Mouse (Mus musculus): Measurements from ENCODE around the gene Trim72. TPM values are rescaled to one million over a fixed set of nuclear protein-coding genes. Genes with fewer than 3 reads are reported as not detected.
"Not testable (repeated sequence)": the region's sequence is repeated elsewhere in the genome, so short reads cannot be mapped to it uniquely, and the experiment has no call there.

Gene Trim72
- total RNA-seq, 1 experiment from 2014 or later, result not detected

DNA sequence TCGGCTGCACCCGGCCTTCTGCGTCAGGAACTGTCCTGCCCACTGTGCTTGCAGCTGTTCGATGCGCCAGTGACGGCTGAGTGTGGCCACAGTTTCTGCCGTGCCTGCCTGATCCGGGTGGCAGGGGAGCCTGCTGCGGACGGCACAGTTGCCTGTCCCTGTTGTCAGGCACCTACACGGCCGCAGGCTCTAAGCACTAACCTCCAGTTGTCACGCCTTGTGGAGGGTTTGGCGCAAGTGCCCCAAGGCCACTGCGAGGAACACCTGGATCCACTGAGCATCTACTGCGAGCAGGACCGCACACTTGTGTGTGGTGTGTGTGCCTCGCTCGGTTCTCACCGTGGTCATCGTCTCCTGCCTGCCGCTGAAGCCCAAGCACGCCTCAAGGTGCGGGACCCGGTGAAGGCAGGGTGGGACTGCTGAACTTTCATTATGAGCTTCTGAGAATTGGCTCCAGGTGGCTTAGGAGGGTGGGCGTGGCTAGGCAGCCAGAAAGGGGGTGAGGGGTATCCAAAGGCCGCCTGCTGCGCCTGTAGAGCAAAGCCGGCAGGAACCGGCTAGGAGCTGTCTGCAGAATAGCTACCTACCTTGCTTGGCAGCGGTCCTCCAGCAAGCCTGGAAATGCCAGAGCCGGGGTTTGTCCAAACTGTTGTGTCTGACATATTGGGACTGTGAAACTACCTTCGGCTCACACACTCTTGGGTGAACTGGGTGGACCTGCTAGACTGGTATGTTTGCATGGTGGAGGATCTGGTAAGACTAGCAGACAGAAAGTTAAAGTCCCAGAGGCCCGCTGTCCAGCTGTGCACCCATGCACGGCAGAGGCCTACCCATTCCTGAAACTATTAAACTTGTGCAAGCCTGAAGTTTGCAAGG lies 976 bp downstream of the Trim72 start:
- ATAC-seq (replicated peaks; ENCODE audit: low read depth, poor library complexity, severe bottlenecking), result peak; percentile 31

DNA sequence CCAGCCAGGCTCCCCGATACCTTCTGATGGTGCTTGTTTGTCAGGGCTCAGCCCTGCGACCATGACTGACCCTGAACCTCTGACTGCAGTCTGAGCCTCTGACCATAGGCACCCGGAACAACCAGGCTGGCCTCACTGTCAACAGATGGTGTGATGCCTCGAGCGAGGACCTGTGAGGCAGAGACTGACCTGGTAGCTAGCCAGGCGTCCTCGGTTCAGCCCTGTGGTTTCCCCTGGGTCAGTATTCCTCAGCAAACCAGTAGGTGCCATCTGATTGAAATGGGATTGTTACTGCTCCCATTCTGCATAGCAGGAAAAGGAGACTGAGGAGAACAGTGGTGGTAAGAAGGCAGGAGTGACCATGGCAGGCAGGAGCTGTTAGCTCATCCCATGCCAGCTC lies 2.4 kb downstream of the Trim72 start:
- ATAC-seq (replicated peaks; ENCODE audit: low read depth, poor library complexity, severe bottlenecking), result no peak

DNA sequence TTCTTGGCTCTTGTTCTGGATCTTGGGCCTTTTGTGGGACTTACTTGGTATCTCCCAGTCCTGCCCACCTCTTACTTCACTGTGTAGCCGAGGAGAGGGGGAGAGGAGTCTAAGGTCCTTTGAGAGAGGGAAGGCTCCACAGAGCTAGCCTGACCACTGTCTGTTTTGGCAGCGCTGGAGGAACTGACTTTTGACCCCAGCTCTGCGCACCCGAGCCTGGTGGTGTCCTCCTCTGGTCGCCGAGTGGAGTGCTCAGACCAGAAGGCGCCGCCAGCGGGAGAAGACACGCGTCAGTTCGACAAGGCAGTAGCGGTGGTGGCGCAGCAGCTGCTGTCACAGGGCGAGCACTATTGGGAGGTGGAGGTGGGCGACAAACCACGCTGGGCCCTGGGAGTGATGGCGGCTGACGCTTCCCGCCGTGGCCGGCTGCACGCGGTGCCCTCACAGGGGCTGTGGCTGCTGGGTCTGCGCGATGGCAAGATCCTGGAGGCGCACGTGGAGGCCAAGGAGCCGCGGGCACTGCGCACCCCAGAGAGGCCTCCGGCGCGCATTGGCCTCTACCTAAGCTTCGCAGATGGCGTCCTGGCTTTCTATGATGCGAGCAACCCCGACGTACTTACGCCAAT lies 6.1 kb downstream of the Trim72 start:
- no peak for ATAC-seq (replicated peaks; ENCODE audit: low read depth, poor library complexity, severe bottlenecking)

DNA sequence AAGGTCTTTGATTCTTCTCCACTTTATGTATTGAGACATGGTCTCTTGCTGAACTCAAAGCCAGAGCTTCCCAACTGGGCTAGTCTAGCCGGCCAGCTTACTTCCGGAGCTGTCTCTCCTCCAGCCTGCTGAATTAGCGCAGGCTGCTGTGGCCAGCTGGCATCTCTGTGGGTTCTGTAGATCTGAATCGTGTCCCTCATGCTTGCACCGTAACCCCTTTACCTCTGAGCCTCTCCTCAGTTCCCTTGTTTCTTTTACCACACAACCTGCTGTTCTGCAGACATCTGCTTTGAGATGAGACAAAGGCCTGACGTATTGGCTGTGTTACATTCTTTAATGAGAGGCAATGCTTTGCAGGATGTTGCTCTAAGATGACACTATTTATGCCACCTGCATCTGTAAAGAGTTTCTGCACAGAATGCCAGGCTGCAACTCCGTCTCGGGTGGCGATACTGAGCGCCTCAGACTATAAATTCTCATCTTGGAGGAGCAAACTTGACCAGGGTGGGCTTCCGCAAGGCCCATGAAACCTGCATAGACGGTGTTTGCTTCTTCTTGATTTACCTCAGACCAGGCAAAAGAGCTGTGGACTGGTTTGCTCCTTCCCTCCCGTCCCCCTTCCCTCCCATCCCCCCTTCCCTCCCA lies 8.5 kb downstream of the Trim72 start:
- no peak for ATAC-seq (replicated peaks; ENCODE audit: low read depth, poor library complexity, severe bottlenecking)

DNA sequence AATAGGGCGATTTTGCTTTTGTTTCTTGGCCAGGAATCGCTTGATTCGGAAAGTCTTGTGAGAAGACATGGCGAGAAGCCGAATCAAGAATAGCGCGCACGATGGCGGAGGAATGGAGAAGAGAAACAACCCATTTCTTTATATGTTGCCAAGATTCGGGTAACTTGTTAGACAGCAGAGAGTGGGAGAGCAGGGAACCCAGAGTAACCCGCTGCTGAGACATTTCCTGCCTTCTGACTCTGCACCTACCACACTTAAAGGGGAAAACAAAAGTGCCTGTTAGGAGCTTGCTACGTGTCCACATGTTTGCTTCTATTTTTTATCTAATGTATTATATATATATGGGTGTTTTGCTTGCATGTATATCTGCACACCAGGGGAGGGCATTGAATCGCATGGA lies 9.4 kb downstream of the Trim72 start:
- no peak for ATAC-seq (replicated peaks; ENCODE audit: low read depth, poor library complexity, severe bottlenecking)

DNA sequence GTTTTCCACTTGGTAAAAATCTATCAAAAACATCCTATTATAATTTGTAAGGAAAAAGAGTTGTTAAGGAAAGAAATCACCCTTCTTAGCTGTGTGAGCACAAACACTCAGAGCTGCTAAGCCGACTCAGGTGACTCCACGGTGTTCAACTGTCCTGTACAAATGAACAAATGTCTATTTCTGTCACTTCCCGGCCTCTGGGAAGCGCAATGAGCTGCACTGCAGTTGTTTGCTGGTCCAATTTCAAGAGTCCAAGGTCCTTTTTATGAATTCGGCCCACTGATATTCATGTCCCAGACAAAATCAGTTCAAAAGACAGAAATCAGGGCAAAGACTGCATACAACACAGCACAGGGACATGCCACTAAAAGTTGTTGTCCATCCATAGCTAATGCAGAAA lies 12.4 kb downstream of the Trim72 start:
- ATAC-seq (replicated peaks; ENCODE audit: low read depth, poor library complexity, severe bottlenecking), result not testable (repeated sequence)

DNA sequence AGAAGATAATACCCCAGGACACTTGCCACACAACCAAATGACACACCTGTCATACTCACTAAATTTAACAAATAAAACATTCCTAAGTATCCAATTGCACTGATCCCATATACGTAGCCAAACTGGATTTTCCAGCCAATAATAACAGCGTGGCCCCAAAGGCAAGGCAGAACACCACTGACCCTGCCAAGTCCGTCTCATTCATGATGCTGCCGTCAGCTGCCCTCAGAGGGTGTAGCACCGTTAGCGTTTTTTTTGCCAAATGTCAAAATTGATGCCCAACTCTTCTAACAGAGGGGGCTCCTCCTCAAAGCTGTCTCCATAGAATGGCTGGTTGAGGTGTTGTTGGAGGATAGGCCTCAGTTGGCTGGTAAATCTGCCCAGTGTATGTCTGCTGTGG lies 12.9 kb downstream of the Trim72 start:
- ATAC-seq (replicated peaks; ENCODE audit: low read depth, poor library complexity, severe bottlenecking), result no peak

DNA sequence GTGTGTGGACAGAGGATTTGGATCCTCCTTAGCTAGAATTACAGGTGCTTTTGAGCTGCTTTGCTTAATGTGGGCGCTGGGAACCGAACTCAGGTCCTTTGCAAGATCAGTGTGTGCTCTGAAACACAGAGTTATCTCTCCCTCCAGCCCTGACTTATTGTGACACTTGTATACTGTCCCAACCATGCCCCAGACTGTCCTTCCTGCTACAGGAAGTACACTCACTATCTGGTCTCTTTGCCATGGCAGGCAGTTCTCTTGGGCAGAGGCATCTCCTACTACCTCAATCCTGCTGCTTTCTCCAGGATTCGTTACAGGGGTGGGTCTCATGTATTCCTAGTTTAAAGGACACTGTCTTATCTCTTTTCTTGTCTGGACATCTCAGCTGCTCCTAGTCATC lies 14.5 kb downstream of the Trim72 start:
- no peak for ATAC-seq (replicated peaks; ENCODE audit: low read depth, poor library complexity, severe bottlenecking)

DNA sequence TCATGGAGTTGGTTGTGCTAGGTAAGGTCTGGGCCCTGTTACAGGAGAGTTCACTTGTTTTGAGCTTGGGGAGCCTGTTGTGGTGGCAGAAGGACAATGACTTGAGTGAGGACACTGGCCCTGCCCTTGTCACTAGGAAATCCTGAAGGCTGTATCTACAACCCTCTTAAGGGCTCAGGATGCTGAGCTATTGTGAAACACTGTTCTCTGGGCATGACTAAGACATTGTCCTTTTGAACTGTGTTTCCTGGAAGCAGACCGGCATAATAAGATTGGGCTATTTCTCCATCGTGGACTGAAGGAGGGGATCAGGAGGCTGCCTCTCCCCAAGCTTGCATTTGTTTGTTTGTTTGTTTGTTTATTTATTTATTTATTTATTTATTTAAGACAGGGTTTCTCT lies 15.4 kb downstream of the Trim72 start:
- no peak for ATAC-seq (replicated peaks; ENCODE audit: low read depth, poor library complexity, severe bottlenecking)

DNA sequence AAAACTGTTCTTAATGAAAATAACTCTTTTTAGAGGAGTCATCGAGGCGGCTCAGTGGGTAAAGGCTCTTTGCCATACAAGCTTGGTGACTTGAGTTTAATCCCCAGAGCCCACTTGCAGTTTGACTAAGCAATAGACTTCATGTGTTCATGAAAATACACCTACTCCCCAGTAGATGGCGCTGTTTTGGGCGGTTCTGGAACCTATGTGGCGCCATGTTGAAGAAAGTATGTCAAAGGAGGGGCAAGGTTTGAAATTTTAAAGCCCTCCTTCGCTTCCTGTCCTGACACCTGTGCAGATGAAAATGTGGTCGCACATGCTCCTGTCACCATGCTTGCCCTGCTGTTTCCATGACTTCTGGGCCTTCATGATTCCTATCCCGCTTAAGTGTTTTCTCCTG lies 19.2 kb downstream of the Trim72 start:
- no peak for ATAC-seq (replicated peaks; ENCODE audit: low read depth, poor library complexity, severe bottlenecking)

DNA sequence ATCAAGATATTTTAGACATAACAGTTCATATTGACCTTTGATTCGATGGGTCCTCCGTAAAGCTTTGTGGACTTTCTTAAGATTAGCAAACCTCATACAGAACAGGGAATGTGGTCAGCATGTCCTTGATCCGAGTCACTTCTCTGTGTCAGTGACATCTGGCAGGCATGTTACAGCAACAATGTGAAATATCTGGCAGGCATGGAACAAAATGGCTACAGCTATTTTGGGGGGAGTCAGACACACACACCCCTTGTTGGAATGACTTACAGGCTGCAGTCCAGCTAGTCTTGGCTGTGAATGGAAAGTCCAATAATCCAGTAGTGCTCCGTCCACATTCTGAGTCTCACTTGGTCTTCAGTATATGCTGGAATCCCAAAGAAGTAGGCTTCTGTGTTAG lies 19.8 kb downstream of the Trim72 start:
- ATAC-seq (replicated peaks; ENCODE audit: low read depth, poor library complexity, severe bottlenecking), result no peak

DNA sequence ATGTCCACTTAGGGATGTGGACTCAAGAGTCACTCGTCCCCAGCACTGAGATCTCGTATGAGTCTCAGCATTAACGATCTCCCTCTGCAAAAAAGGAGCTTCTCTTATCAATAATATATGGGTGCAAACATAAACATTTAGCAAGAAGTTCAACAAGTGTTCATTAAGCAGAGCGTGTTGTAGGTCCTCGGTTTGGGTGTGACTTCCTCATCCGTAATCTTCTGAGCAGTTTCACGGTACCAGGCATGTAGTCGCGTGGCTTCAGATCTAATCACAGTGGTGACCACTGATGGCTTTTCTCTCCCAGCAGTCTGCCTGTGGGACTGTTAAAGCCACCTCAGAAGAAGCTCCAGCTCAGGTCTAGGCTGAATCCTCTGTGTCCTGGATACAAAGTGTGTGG lies 20.6 kb downstream of the Trim72 start:
- ATAC-seq (replicated peaks; ENCODE audit: low read depth, poor library complexity, severe bottlenecking), result no peak

DNA sequence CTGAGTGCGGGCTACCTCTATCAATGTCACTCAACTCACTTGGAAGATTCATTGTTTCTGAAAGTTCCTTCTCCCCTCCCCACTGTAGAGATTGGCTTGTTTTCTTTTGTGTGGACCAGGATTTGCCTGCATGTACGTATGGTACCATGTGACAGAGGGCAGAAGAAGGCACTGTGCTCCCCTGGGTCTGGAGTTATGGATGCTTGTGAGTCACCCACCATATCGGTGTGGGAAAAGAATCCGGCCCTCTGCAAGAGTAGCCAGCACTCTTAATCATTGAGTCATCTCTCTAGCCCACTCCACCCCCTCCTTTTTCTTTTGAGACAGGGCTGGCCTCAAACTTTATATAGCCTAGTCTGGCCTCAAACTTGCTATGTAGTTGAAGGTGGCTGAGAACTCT lies 21.2 kb downstream of the Trim72 start:
- no peak for ATAC-seq (replicated peaks; ENCODE audit: low read depth, poor library complexity, severe bottlenecking)

DNA sequence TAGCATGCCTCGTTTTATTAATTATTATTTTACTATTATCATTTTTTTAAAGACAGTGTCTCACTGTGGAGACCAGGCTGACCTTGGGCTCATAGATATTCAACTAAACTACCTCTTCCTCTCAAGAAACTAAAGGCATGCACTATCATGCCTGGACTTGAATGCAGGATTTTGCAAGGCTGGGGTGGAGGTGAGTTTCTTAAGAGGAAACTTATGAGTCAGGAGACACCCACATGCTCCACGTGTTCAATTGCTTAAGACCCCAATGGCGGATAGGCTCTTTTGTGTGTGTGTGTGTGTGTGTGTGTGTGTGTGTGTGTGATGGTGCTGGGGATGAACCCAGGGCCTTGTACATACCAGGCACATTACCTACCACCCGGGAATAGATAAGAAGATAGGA lies 21.6 kb downstream of the Trim72 start:
- ATAC-seq (replicated peaks; ENCODE audit: low read depth, poor library complexity, severe bottlenecking), result no peak

DNA sequence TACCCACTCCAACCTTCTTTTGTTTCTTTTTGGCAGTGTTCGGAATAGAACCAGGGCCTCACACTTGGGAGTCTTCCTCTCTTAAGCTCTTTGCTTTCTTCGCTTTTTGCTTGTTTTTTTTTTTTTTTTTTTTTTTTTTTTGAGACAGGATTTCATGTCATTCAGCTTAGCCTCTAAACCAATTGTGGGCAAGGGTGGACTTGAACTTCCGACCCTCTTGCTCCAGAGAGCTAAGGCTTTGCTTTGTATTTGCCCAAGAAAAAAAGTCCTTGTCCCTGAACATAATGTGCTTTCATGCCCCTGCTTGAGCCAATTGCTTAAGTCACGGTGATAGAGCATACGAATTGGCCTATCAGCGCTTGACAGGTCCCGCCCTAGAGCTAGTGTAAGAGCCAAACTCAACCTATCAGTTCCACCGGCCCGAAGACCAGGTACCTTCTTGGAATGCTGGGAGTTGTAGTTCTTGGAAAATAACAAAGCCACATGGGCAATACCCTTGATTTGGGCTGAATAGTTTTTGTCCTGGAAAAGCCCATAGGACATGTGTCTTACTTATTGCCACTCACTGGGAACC lies 27.7 kb downstream of the Trim72 start:
- ATAC-seq (replicated peaks; ENCODE audit: low read depth, poor library complexity, severe bottlenecking), result peak; percentile 52; the same call in 1 of the 2 replicates

DNA sequence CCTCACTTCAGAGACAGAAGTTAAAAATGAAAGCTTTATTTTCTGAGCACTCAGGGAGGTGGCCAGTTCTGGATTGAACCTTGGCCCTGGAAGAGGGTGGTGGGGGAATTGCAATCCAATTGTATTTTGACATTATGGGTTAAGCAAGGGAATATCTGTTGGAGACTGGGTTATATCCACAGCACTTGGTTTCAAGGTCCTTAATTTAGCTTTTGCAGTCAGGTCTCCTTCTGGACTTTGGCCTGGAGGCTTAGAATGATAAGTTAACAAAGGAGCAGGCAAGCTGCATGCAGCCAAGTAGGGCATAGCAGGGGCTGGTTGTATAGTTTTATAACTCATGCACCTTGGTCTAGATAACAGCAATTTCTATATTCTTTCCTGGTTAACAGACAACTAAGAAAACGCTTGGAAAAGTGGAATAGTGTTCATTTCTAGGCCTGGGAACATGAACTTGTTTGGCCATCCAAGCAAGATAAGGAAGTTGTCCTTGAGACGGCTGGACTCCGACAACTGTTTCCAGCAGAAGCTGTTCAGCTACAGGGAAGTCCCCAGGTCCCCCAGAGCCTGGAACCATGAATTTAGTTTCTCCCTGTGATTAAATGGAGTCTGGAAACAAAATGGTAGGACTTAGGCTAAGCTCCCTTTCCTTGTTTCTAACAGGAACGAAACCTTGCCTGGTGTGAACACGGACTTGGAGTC lies 28.7 kb downstream of the Trim72 start:
- no peak for ATAC-seq (replicated peaks; ENCODE audit: low read depth, poor library complexity, severe bottlenecking)

DNA sequence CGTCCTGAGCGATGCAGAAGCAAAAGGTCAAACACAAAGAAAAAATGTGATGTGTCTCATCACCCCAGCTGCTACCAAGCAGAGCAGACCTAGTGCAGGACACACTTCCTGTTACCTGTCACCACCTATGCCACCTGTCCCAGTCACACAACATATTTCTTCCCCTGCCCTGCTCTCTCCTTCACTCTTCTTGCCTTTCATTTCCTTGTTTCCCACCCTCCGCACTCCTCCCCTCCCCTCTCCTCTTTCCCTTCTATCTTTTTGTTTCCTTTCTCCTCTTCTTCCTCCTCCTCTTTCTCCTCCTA lies 29.2 kb downstream of the Trim72 start:
- ATAC-seq (replicated peaks; ENCODE audit: low read depth, poor library complexity, severe bottlenecking), result no peak

DNA sequence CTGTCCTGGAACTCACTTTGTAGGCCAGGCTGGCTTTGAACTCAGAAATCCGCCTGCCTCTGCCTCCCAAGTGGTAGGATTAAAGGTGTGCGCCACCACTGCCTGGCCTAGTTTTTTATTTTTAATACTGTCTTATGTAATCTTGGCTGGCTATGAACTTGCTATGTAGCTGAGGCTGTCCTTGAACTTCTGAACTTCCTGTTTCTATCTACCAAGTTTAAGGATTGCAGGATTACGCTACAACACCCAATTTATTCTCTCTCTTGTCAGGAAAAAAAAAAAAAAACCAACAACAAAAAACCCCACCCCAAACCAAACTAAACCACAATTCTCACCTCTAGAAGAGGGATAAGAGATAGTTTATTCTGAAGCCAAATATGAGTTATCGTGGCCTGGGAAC lies 29.9 kb downstream of the Trim72 start:
- ATAC-seq (replicated peaks; ENCODE audit: low read depth, poor library complexity, severe bottlenecking), result no peak

DNA sequence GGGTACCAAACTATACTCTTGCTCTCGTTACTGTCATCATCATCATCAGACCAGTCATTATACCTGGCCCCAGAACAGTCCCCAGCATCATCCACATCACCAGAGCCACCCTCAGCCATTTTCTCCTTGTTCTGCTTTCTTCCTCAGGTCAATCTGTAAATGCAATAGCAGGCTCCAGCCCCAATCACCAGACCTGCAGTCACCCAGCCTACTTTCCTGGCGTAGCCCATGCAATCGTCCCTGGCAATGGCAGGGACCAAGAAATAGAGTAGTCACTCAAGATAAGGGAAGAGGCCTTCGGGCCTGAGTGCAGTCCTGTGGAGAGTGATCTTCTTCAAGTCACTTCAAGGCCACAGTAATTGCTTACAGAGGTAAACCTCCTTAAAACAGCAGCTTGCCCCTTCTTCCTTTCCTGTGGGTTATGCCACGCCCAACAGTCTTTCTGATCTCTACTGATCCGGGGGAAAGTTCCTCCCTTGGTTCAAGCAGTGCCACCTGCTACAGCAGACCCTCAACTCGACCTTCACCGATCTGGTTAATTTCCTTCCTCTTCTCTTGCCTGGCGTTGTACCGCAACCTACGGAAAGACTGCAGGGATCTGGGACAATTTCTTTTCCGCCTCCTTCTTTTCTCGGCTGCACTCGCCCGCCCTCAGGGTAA lies 38.5 kb downstream of the Trim72 start:
- ATAC-seq (replicated peaks; ENCODE audit: low read depth, poor library complexity, severe bottlenecking), result peak; percentile 89

DNA sequence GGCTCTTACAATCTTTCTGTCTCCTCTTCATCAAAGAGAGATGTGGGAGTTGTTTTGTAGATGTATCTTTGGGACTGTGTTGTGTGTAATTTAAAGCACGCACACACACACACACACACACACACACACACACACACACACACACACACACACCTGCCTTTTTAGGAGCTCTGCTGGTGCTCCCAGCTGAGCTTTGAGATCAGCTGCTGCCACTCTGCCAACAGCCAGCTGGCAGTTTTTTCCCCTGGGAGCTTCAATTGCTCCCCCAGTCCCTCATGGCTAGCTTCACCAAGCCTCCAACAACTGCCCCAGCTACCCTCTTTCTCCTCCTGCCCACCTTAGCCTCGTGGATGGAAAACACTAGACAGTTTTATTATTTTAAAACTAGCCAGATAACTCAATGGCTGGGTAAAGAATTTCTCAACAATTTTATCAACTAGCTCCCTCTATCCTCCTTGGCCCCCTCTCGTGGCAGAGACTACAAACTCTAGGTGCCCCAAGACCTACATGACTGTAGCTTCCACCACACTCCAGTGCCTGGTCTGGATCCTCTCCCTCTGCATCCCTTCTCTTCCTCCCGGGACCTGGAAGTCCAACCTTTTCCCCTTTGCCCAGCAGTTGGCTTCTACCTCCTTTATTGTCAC lies 40.5 kb downstream of the Trim72 start:
- no peak for ATAC-seq (replicated peaks; ENCODE audit: low read depth, poor library complexity, severe bottlenecking)
